Mouse (Mus musculus) bone marrow, adult 2 months (tissue): ENCODE measurements at regions not wholly inside any gene's neighbourhood (a gene's known extent, or its start where the extent isn't known, plus 50 kb on each side); places are given as distances from the start of the nearest gene placed in this dataset.

Source experiments
- H3K27ac ChIP-seq: fragments of 200-500 bp; 2 replicates; pipeline ENCODE4 v1.5.1; 2012; ENCODE audit warnings: low read depth, mild to moderate bottlenecking, control low read depth, inconsistent platforms, low read length; ENCODE audit not compliant: control insufficient read depth, poor library complexity, insufficient read depth
- H3K4me1 ChIP-seq: fragments of 200-500 bp; 2 replicates; pipeline ENCODE4 v1.6.1; 2011; ENCODE audit warnings: low read length; ENCODE audit not compliant: control insufficient read depth, insufficient read depth
- H3K4me3 ChIP-seq: fragments of 200-500 bp; replicated peaks from 2 replicates; pipeline ENCODE3; 2011; ENCODE audit warnings: mild to moderate bottlenecking, low read depth, low read length, control low read depth; ENCODE audit not compliant: control insufficient read depth
- CTCF ChIP-seq: fragments of 200-500 bp; IDR thresholded peaks from 2 replicates; pipeline ENCODE4 v1.5.1; 2011; ENCODE audit warnings: low read length, control low read depth; ENCODE audit not compliant: control insufficient read depth, insufficient read depth
- POLR2A ChIP-seq: fragments of 200-500 bp; IDR thresholded peaks from 2 replicates; pipeline ENCODE4 v1.6.1; 2011; ENCODE audit warnings: low read depth, mild to moderate bottlenecking, control low read depth, low read length, borderline replicate concordance; ENCODE audit not compliant: control insufficient read depth
- WGBS: fragments of 180-500 bp; shearing (Covaris S2); methylation state at CpG from one replicate; pipeline ENCODE4 v1.1.7; 2018; 5-methylcytosine and 5-hydroxymethylcytosine counted together

DNA sequence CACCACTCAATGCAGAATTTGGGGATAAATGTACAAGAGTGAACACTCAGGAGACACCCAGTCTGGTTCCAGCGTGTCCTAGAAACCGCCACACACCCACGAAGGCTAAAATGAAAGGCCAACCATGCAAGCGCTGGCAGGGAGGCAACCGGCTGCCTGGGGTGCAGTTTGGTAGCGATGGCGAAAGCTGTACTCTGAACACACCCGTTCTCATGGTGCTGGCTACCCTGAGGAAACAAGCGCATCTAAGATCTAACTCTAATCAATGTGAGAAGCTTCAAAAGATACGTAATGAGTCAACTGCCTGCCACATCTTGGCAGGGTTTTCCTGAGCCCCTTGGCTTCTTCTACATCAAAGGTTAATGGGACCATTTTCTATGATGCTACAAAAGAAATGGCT is 56.4 kb upstream of the Pkdcc start:
- 94% methylated on average over 10 of the region's 10 CpGs for WGBS
- TF ChIP-seq CTCF (no peak), POLR2A (no peak)
- no peaks in the 10 kb centered on the region for H3K4me1 ChIP-seq
- no peak overlapping the region for H3K4me3 ChIP-seq
- no peak overlapping the region for H3K27ac ChIP-seq

DNA sequence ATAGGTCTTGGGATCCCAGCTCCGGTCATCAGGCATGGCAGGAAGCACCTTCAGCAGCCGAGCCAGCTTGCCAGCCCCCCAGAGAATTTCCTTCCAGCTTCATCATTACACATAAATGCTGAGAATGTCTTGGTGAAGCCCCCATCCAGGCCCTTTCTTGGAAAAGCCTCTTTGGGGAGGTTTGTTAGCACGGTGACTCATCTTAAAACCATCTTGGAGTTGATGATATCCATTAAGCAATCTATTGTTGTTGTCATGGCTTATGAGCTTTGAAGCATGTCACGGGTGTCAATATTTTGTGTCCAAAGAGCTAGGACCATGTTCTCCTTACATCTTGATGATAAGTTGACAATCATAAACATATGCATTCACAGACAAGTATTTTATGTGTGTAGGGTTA is 55.5 kb upstream of the Pkdcc start:
- 87% methylated on average over 4 of the region's 4 CpGs for WGBS
- TF ChIP-seq CTCF (no peak), POLR2A (no peak)
- Histone ChIP-seq H3K4me3 (no peak overlapping the region), H3K4me1 (no peaks in the 10 kb centered on the region), H3K27ac (no peak overlapping the region)

DNA sequence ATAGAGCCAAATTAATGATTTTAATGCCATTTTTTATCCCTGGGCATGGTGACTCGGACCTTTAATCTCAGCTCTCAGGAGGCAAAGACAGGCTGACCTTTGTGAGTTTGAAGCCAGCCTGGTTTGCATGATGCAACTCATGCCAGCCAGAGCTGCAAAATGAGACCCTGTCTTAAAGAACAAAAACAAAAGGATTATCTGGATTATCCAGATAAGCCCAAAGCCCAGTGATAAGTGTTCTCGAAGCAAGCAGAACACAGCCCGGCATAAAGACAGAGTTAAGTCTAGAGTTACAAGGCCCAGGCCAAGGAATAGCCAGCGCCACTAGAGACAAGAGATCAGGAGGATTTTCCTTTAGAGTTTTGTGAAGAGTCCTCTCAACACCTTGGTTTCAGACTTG is 54.8 kb upstream of the Pkdcc start:
- Histone ChIP-seq H3K4me1 (no peaks in the 10 kb centered on the region), H3K4me3 (no peak overlapping the region), H3K27ac (no peak overlapping the region)
- no peak for TF ChIP-seq POLR2A
- TF ChIP-seq CTCF, result no peak
- 80% methylated on average over 4 of the region's 4 CpGs for WGBS

GRCm38 (mm10) chr17:83161731-83162130 is 53.4 kb upstream of the Pkdcc start:
- TF ChIP-seq CTCF (no peak), POLR2A (no peak)
- 73% methylated on average over 2 of the region's 2 CpGs for WGBS
- no peak overlapping the region for H3K27ac ChIP-seq
- H3K4me1 ChIP-seq, result no peaks in the 10 kb centered on the region
- no peak overlapping the region for H3K4me3 ChIP-seq

DNA sequence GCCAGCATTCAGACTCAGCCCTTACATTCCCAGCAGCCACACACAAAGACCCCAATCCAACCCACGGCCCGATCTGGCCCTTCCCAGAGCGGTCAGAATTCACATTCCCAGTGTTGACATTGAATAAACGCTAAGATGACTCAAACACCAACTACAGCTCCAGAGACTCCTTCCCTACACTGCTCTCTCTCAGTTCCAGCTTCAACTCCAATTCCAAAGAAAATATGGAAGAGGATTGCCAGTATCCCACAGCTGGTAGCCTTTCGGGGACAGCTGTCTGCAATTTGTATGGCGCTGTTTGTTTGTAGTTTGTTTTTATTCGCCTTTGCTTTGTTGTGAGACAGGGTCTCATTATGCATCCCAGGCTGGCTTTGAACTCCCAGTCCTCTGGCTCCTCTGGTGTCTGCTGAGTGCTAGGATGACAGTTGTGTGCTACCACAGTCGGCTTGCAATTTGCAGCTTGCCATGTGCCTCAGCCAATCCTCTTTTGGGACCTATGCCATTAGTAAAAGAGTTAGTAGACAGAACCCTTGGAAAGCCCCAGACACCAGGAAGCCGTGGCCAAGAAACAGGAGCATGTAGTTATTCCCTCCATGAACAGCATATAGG is 51.0 kb upstream of the Pkdcc start:
- no peak overlapping the region for H3K4me3 ChIP-seq
- 77% methylated on average over 9 of the region's 9 CpGs for WGBS
- TF ChIP-seq CTCF (no peak), POLR2A (no peak)
- H3K4me1 ChIP-seq, result no peaks in the 10 kb centered on the region
- no peak overlapping the region for H3K27ac ChIP-seq

GRCm38 (mm10) chr17:83164728-83165127 is 50.4 kb upstream of the Pkdcc start:
- TF ChIP-seq POLR2A (no peak), CTCF (no peak)
- Histone ChIP-seq H3K27ac (no peak overlapping the region), H3K4me3 (no peak overlapping the region), H3K4me1 (no peaks in the 10 kb centered on the region)
- 55% methylated on average over 4 of the region's 4 CpGs for WGBS

DNA sequence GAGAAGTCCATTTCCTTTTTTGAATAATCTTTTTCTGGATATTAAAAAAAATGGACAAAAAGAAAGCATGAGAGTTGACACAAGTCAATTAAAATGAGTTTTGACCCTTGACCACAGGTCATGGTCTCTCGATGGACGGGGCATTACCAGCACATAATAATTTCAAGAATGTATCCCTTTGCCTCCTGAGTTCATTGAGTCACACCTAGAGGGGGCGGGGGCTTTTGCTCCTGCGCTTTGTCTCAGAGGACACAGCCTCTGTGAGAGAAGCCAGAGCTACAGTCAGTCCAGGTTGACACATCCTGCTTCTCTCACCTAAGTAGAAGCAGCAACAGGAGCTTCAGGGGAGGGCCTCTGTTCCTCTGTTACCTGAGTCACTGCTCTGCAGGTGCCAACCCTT is 50.0 kb upstream of the Pkdcc start:
- no peak for TF ChIP-seq CTCF
- TF ChIP-seq POLR2A, result no peak
- WGBS, result 81% methylated on average over 4 of the region's 4 CpGs
- no peaks in the 10 kb centered on the region for H3K4me1 ChIP-seq
- H3K27ac ChIP-seq, result no peak overlapping the region
- no peak overlapping the region for H3K4me3 ChIP-seq
